Mouse (Mus musculus): ENCODE data around the gene Mthfsd. TPM values are rescaled to one million over a fixed set of nuclear protein-coding genes. Genes with fewer than 3 reads are reported as not detected.
A peak's percentile ranks its signal among the peaks of the same experiment; 100 is the strongest.

Gene Mthfsd
- total and polyA plus RNA-seq, 2 experiments, result 29.5 to 29.8 TPM

DNA sequence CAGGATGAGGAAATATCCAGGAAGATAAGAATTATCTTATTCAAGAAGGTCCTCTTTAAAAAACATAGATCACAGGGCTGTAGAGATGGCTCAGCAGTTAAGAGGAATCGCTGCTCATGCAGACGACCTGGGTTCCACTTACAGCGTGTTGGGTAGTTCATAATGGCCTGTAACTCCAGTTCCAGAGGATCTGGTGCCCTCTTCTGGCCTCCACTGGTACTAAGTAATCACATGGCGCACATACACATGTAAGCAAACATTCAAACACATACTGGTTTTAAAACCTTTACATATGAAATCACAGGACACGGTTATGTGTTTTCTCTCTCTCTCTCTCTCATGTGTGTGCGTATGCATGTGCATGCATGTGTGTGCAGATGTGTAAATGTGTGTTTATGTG is 28.7 kb upstream of the Mthfsd start:
- DNase-seq (ENCODE audit: extremely low read depth, low read depth, low spot score), result no peak
- no peaks in the 10 kb centered on the region for H3K79me2 ChIP-seq (ENCODE audit: control insufficient read depth, insufficient read depth, low read length)
- no peaks in the 10 kb centered on the region for H3K4me1 ChIP-seq (ENCODE audit: control insufficient read depth, insufficient read depth, low read length)
- H3K9ac ChIP-seq (ENCODE audit: low read depth, low read length), result no peak overlapping the region
- TF ChIP-seq CTCF (IDR thresholded peaks at IDR 0.05; ENCODE audit: low read depth, low read length), result no peak
- TF ChIP-seq POLR2A (IDR thresholded peaks at IDR 0.05; ENCODE audit: extremely low read depth, insufficient read depth, low read length), result no peak
- H3K4me3 ChIP-seq (ENCODE audit: insufficient read depth, low read depth, low read length), result no peak overlapping the region
- H3K36me3 ChIP-seq (ENCODE audit: control insufficient read depth, insufficient read depth, low read length), result no peaks in the 10 kb centered on the region
- 94% methylated on average over 6 of the region's 6 CpGs for WGBS
- H3K27me3 ChIP-seq (ENCODE audit: control insufficient read depth, insufficient read depth, low read length), result no peaks in the 10 kb centered on the region
- no peak overlapping the region for H3K27ac ChIP-seq (replicated peaks; ENCODE audit: insufficient read depth, low read depth, low read length)

DNA sequence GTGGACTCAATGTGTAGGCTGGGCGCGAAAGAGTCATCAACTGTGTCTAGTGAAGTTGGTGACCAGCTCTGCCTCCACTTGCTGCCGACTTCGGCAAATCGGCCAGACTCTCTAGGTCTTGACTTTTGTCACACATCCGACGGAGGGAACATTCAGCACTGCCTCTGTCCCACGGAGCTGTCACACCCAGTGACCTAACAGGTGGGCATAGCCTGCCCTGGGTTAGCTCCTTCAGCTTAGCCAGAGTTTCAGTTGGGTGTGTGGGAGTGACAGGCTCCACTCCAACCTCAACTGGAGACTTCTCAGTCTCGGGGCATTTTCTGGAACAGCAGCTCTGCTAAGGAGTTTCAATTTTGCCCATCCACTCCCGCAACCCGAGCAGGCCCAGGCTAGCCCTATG is 26.3 kb upstream of the Mthfsd start:
- Histone ChIP-seq H3K36me3 (ENCODE audit: control insufficient read depth, insufficient read depth, low read length) (no peaks in the 10 kb centered on the region), H3K4me3 (ENCODE audit: insufficient read depth, low read depth, low read length) (no peak overlapping the region), H3K79me2 (ENCODE audit: control insufficient read depth, insufficient read depth, low read length) (no peaks in the 10 kb centered on the region), H3K27me3 (ENCODE audit: control insufficient read depth, insufficient read depth, low read length) (no peaks in the 10 kb centered on the region), H3K27ac (replicated peaks; ENCODE audit: insufficient read depth, low read depth, low read length) (no peak overlapping the region), H3K9ac (ENCODE audit: low read depth, low read length) (no peak overlapping the region), H3K4me1 (ENCODE audit: control insufficient read depth, insufficient read depth, low read length) (no peaks in the 10 kb centered on the region)
- DNase-seq (ENCODE audit: extremely low read depth, low read depth, low spot score), result no peak
- TF ChIP-seq CTCF (IDR thresholded peaks at IDR 0.05; ENCODE audit: low read depth, low read length), result no peak
- no peak for TF ChIP-seq POLR2A (IDR thresholded peaks at IDR 0.05; ENCODE audit: extremely low read depth, insufficient read depth, low read length)
- WGBS, result 85% methylated on average over 11 of the region's 11 CpGs

DNA sequence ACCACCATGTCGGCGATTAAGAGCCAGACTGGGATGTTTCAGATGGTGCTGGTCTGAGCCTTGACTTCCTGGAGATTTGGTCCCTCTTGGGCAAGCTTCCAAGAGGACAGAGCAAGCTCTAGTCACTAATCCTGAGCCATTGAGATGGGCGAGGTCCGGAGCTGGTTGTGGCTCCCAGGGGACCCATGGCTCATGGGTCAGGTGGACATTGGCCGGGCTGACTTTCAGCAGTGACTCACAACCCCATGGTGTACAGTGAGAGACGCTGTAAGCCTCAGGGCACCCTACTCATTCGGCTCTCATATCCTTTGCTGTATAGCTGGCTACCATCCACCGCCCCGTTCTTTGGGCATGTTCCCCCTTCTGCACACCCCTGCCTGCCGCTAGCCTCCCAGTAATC is 25.9 kb upstream of the Mthfsd start:
- Histone ChIP-seq H3K27ac (replicated peaks; ENCODE audit: insufficient read depth, low read depth, low read length) (no peak overlapping the region), H3K4me3 (ENCODE audit: insufficient read depth, low read depth, low read length) (no peak overlapping the region), H3K36me3 (ENCODE audit: control insufficient read depth, insufficient read depth, low read length) (no peaks in the 10 kb centered on the region), H3K27me3 (ENCODE audit: control insufficient read depth, insufficient read depth, low read length) (no peaks in the 10 kb centered on the region), H3K79me2 (ENCODE audit: control insufficient read depth, insufficient read depth, low read length) (no peaks in the 10 kb centered on the region), H3K9ac (ENCODE audit: low read depth, low read length) (no peak overlapping the region), H3K4me1 (ENCODE audit: control insufficient read depth, insufficient read depth, low read length) (no peaks in the 10 kb centered on the region)
- no peak for DNase-seq (ENCODE audit: extremely low read depth, low read depth, low spot score)
- 92% methylated on average over 10 of the region's 10 CpGs for WGBS
- TF ChIP-seq CTCF (IDR thresholded peaks at IDR 0.05; ENCODE audit: low read depth, low read length) (no peak), POLR2A (IDR thresholded peaks at IDR 0.05; ENCODE audit: extremely low read depth, insufficient read depth, low read length) (no peak)

DNA sequence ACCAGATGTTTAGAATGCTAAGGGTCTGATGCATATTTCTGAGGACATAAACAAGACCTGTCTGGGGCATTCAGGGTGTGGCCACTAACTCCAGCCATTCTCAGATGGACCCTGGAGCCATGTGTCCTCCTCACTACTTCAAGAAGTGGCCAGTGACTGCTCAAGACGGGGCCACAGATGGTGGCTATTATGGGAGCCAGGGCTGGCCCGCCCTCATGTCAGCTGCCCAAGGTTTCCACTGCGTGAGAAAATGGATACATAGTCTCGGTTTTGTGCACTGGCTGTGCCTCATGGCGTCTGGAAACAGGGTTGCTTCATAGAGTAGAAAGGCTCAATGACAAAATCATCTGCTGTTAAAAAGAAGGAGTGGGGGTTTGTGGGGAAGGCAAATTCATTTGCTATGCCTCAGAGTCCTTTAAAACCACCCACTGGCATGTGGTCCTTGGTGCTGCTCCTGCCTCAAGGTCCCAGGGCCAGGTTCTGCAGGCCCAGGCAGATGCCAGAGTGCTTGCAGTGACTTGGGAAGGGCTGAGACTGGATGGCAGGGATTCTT is 24.8 kb upstream of the Mthfsd start:
- no peak for TF ChIP-seq POLR2A (IDR thresholded peaks at IDR 0.05; ENCODE audit: extremely low read depth, insufficient read depth, low read length)
- TF ChIP-seq CTCF (IDR thresholded peaks at IDR 0.05; ENCODE audit: low read depth, low read length), result no peak
- Histone ChIP-seq H3K4me3 (ENCODE audit: insufficient read depth, low read depth, low read length) (no peak overlapping the region), H3K27me3 (ENCODE audit: control insufficient read depth, insufficient read depth, low read length) (peaks cover 10% of the 10 kb centered on the region), H3K9ac (ENCODE audit: low read depth, low read length) (no peak overlapping the region), H3K79me2 (ENCODE audit: control insufficient read depth, insufficient read depth, low read length) (no peaks in the 10 kb centered on the region), H3K36me3 (ENCODE audit: control insufficient read depth, insufficient read depth, low read length) (no peaks in the 10 kb centered on the region), H3K27ac (replicated peaks; ENCODE audit: insufficient read depth, low read depth, low read length) (no peak overlapping the region), H3K4me1 (ENCODE audit: control insufficient read depth, insufficient read depth, low read length) (no peaks in the 10 kb centered on the region)
- DNase-seq (ENCODE audit: extremely low read depth, low read depth, low spot score), result no peak
- WGBS, result 76% methylated on average over 5 of the region's 5 CpGs

DNA sequence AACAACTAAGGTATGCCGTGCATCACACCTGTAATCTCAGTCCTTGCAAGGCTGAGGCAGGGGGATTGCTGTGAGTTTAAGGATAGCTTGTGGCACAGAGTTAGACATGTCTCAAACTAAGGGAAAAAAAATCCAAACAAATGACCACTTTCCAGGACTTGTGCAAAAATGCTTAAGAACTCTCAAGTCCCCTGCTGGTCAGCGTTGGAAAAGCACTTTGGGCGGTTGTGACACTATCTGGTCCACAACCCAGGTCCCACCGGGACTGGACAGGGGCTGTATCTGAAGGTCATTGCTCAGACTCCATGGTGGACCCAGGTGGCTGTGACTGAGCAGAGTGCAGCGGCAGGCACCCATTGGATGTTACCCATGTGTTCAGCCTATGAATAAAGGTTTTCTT is 22.3 kb upstream of the Mthfsd start:
- no peaks in the 10 kb centered on the region for H3K79me2 ChIP-seq (ENCODE audit: control insufficient read depth, insufficient read depth, low read length)
- WGBS, result 34% methylated on average over 5 of the region's 5 CpGs
- DNase-seq (ENCODE audit: extremely low read depth, low read depth, low spot score), result no peak
- peaks cover 19% of the 10 kb centered on the region for H3K27me3 ChIP-seq (ENCODE audit: control insufficient read depth, insufficient read depth, low read length)
- no peaks in the 10 kb centered on the region for H3K36me3 ChIP-seq (ENCODE audit: control insufficient read depth, insufficient read depth, low read length)
- no peak overlapping the region for H3K27ac ChIP-seq (replicated peaks; ENCODE audit: insufficient read depth, low read depth, low read length)
- H3K4me3 ChIP-seq (ENCODE audit: insufficient read depth, low read depth, low read length), result no peak overlapping the region
- no peak overlapping the region for H3K9ac ChIP-seq (ENCODE audit: low read depth, low read length)
- TF ChIP-seq POLR2A (IDR thresholded peaks at IDR 0.05; ENCODE audit: extremely low read depth, insufficient read depth, low read length), result no peak
- peak; percentile 48 for TF ChIP-seq CTCF (IDR thresholded peaks at IDR 0.05; ENCODE audit: low read depth, low read length)
- H3K4me1 ChIP-seq (ENCODE audit: control insufficient read depth, insufficient read depth, low read length), result no peaks in the 10 kb centered on the region

DNA sequence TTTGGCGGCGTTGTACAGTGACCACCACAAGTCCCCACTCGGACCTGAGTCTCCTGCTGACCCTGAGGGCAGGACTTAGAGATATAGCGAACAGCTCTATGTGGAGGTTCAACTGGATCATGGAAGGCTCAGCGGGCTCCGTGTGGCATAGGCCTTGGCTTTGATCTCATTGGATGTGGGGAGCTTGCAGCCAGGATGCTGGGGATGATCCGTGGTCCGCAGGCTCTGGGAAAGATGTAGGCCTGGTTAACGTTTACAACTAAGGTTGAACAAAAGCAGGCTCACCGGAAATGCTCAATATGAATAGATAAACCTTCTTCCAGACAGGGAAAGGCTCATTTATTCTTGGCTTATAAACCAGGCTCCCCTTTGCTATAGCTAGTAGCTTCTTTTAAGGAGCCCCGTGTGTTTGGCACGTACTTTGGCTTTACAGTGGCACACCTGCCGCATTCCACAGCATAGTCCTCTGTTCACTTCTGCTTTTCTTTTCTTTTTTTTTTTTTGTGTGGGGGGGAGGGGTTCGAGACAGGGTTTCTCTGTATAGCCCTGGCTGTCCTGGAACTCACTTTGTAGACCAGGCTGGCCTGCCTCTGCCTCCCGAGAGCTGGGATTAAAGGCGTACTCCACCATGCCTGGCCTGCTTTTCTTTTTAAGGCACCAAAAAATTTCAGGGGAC is 21.2 kb upstream of the Mthfsd start:
- Histone ChIP-seq H3K79me2 (ENCODE audit: control insufficient read depth, insufficient read depth, low read length) (no peaks in the 10 kb centered on the region), H3K36me3 (ENCODE audit: control insufficient read depth, insufficient read depth, low read length) (no peaks in the 10 kb centered on the region), H3K4me1 (ENCODE audit: control insufficient read depth, insufficient read depth, low read length) (no peaks in the 10 kb centered on the region), H3K4me3 (ENCODE audit: insufficient read depth, low read depth, low read length) (no peak overlapping the region), H3K27me3 (ENCODE audit: control insufficient read depth, insufficient read depth, low read length) (peaks cover 23% of the 10 kb centered on the region), H3K9ac (ENCODE audit: low read depth, low read length) (no peak overlapping the region), H3K27ac (replicated peaks; ENCODE audit: insufficient read depth, low read depth, low read length) (no peak overlapping the region)
- TF ChIP-seq CTCF (IDR thresholded peaks at IDR 0.05; ENCODE audit: low read depth, low read length), result no peak
- no peak for TF ChIP-seq POLR2A (IDR thresholded peaks at IDR 0.05; ENCODE audit: extremely low read depth, insufficient read depth, low read length)
- DNase-seq (ENCODE audit: extremely low read depth, low read depth, low spot score), result no peak
- 28% methylated on average over 16 of the region's 16 CpGs for WGBS

Data from liver, adult 2 months (tissue).